Mouse (Mus musculus) cortical plate, adult 2 months (tissue): Measurements from ENCODE around the gene Gm6993.

Experiments
- CTCF ChIP-seq: fragments of 200-500 bp; IDR thresholded peaks from 2 replicates; pipeline ENCODE4 v1.5.1; 2011; ENCODE audit warnings: mild to moderate bottlenecking, control low read depth, low read length; ENCODE audit not compliant: insufficient read depth; ENCODE audit errors: extremely low read depth
- POLR2A ChIP-seq: fragments of 200-500 bp; IDR thresholded peaks from 2 replicates; pipeline ENCODE4 v1.6.1; 2011; ENCODE audit warnings: mild to moderate bottlenecking, low read length, control low read depth; ENCODE audit not compliant: insufficient read depth; ENCODE audit errors: extremely low read depth

DNA sequence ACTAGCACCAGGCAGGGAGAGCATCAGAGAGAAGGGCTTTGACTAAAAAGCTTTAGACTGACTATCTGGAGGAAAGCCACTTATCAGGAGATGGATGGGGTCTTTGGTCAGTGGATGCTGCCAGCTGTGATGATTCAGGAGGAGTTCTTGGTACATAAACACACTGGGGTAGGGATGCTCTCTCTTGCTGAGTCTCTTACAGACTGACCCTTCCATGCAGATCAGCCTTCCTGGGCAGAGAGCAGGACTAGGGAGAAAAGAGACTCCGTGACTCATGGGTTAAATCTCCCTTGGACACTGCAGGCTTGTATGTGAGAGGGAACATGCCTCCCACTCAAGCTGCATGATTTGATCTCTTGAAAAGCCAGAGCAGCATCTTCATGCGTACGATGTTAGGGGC is 5.6 kb downstream of the Gm6993 start:
- TF ChIP-seq POLR2A: no peak
- no peak for TF ChIP-seq CTCF
